Comparison of ENCODE assay signal across 8 mouse cellular contexts in genomic region chr2:145859932-145860801, GRCm38 (mm10). TPM values are rescaled to one million over a fixed set of nuclear protein-coding genes. Genes with fewer than 3 reads are reported as not detected.
DNase-seq lines count a peak whose midpoint lies in the region; ATAC-seq and TF ChIP-seq lines count a peak whose summit lies in the region.

No protein-coding gene starts in this region.

- no peaks in the 10 kb centered on the region for H3K36me3 ChIP-seq in hindbrain, embryonic 12.5 days
- H3K36me3 ChIP-seq in lung, postnatal 0 days (ENCODE audit: insufficient read depth, low read length) = peaks cover 4% of the 10 kb centered on the region; the same call in 1 of the 2 replicates

- WGBS in hindbrain, embryonic 12.5 days = 7% methylated on average over 40 of the region's 40 CpGs
- WGBS in lung, postnatal 0 days = 8% methylated on average over 39 of the region's 40 CpGs

- DNase-seq in Patski (ENCODE audit: low read depth, low spot score) = peak; percentile 86
- peak; percentile 83 to 85 for DNase-seq in cerebellum, postnatal 25 days
- DNase-seq in frontal cortex, postnatal 25 days (ENCODE audit: low spot score in 2 of 2) = peak; percentile 83 to 87
- peak; percentile 76 to 81 for DNase-seq in layer of hippocampus, postnatal 25 days (ENCODE audit: extremely low spot score in 1 of 2, low spot score in 1 of 2)
- DNase-seq in lung, postnatal 0 days (ENCODE audit: low spot score) = peak; percentile 93
- peak; percentile 77 for DNase-seq in ovary, postnatal 14 days (ENCODE audit: low spot score)
- DNase-seq in thymus, postnatal 4 days = peak; percentile 71

- in situ Hi-C loops in Patski (cut with MboI; ENCODE audit: low pct_unique_long_range_greater_than_20kb) = loop anchor here (5.0 to 10.0 kb wide), 2 partner anchors 73 to 155 kb away; no protein-coding TSS in a partner anchor

- no peaks in the 10 kb centered on the region for H3K9me3 ChIP-seq in hindbrain, embryonic 12.5 days (replicated peaks)
- no peaks in the 10 kb centered on the region for H3K9me3 ChIP-seq in lung, postnatal 0 days (ENCODE audit: low read length)

- peak; percentile 82 for TF ChIP-seq CTCF in Patski (IDR thresholded peaks at IDR 0.05)
- TF ChIP-seq CTCF in lung, postnatal 0 days (IDR thresholded peaks at IDR 0.05) = peak; percentile 67

- peak; percentile 89 for ATAC-seq in Patski
- ATAC-seq in hindbrain, embryonic 12.5 days (ENCODE audit: low FRiP score) = peak; percentile 89
- peak; percentile 79 for ATAC-seq in lung, postnatal 0 days

- H3K4me2 ChIP-seq in hindbrain, embryonic 12.5 days (replicated peaks) = peak overlapping the region; percentile 59
- peak overlapping the region; percentile 59 for H3K4me2 ChIP-seq in lung, postnatal 0 days (replicated peaks; ENCODE audit: low read depth, low read length)

- H3K4me1 ChIP-seq in hindbrain, embryonic 12.5 days = peaks cover 26% of the 10 kb centered on the region
- peaks cover 30% of the 10 kb centered on the region for H3K4me1 ChIP-seq in lung, postnatal 0 days (ENCODE audit: insufficient read depth, low read depth, low read length)

- peak overlapping the region; percentile 48 for H3K9ac ChIP-seq in hindbrain, embryonic 12.5 days
- peak overlapping the region; percentile 45 for H3K9ac ChIP-seq in lung, postnatal 0 days (replicated peaks; ENCODE audit: low read depth)

- H3K27me3 ChIP-seq in Patski = no peaks in the 10 kb centered on the region
- H3K27me3 ChIP-seq in hindbrain, embryonic 12.5 days = no peaks in the 10 kb centered on the region
- no peaks in the 10 kb centered on the region for H3K27me3 ChIP-seq in lung, postnatal 0 days (replicated peaks; ENCODE audit: insufficient read depth, low read length)

- CTCF ChIA-PET in Patski (lab: Charles Lee) = interaction anchor here (1.1 to 2.8 kb wide), 8 partner anchors 19 to 159 kb away, joined by 3 to 13 read pairs (median 4); no protein-coding TSS in a partner anchor

- TF ChIP-seq EP300 in lung, postnatal 0 days (IDR thresholded peaks at IDR 0.05) = no peak

- H3K27ac ChIP-seq in hindbrain, embryonic 12.5 days = peak overlapping the region; percentile 86
- H3K27ac ChIP-seq in lung, postnatal 0 days (ENCODE audit: low read length) = peak overlapping the region; percentile 97

- H3K4me3 ChIP-seq in hindbrain, embryonic 12.5 days = peak overlapping the region; percentile 38
- H3K4me3 ChIP-seq in lung, postnatal 0 days (ENCODE audit: low read depth, low read length) = peak overlapping the region; percentile 49

- POLR2A ChIA-PET in Patski (lab: Charles Lee) = interaction anchor here (0.6 to 1.9 kb wide), 9 partner anchors 9 to 172 kb away, joined by 3 to 5 read pairs (median 3); no protein-coding TSS in a partner anchor

RNA-seq across cellular contexts. Expression of gene Naa20, which starts 41.7 kb away (rescaled TPM):
- polyA plus RNA-seq in Patski (2021) = 85.8 TPM
- polyA plus RNA-seq in hindbrain, embryonic 12.5 days (2016; fragmentation: Nextera tagmentation; extraction: Ambion mirVana) = 115 and 125 TPM in 2 replicates
- total RNA-seq in layer of hippocampus, postnatal 25 days (2021) = 10 to 100 TPM; 68.4 to 69.2 TPM
- polyA plus RNA-seq in lung, postnatal 0 days (2015; fragmentation: Nextera tagmentation; extraction: Ambion mirVana) = 108 and 118 TPM in 2 replicates

Comparison
In these comparisons a context has a peak if more than half of its experiments do, and no peak if none do; other contexts are left out.
1. Peak in every context shown above with its lines: DNase-seq, ATAC-seq, H3K4me3 ChIP-seq and H3K27ac ChIP-seq.